Mouse (Mus musculus) adrenal gland, adult 18-20 months (tissue): ENCODE results near the gene Npy1r. TPM values are rescaled to one million over a fixed set of nuclear protein-coding genes. Genes with fewer than 3 reads are reported as not detected.
A peak's percentile ranks its signal among the peaks of the same experiment; 100 is the strongest.

ENCODE experiments used
- DNase-seq, 2 experiments: peaks; one replicate each; pipeline ENCODE4 v3.0.0; 2021 to 2022; ENCODE audit warnings: low spot score in 2 of 2
- long read RNA-seq, 2 experiments: library from polyadenylated mRNA; stranded (forward); transcript quantifications; one replicate each; pipeline ENCODE4 v2.0.0; 2021
- total RNA-seq, 2 experiments: library from RNA; stranded (reverse); gene quantifications; 1 replicate in 1 of 2; 2 replicates in 1 of 2; pipeline ENCODE4 v1.2.3; 2021

The Npy1r gene
- total RNA-seq = 1 to 10 TPM; 4.6 to 5.6 TPM
- long read RNA-seq, experiment 1, partial matches to known transcripts = 1 of 5 reads
- long read RNA-seq, experiment 1, other reads (novel, unspliced or antisense) = 1 of 5 reads
- long read RNA-seq, experiment 2, partial matches to known transcripts = 1 of 5 reads
- long read RNA-seq, experiment 2, other reads (novel, unspliced or antisense) = 2 of 5 reads

DNA sequence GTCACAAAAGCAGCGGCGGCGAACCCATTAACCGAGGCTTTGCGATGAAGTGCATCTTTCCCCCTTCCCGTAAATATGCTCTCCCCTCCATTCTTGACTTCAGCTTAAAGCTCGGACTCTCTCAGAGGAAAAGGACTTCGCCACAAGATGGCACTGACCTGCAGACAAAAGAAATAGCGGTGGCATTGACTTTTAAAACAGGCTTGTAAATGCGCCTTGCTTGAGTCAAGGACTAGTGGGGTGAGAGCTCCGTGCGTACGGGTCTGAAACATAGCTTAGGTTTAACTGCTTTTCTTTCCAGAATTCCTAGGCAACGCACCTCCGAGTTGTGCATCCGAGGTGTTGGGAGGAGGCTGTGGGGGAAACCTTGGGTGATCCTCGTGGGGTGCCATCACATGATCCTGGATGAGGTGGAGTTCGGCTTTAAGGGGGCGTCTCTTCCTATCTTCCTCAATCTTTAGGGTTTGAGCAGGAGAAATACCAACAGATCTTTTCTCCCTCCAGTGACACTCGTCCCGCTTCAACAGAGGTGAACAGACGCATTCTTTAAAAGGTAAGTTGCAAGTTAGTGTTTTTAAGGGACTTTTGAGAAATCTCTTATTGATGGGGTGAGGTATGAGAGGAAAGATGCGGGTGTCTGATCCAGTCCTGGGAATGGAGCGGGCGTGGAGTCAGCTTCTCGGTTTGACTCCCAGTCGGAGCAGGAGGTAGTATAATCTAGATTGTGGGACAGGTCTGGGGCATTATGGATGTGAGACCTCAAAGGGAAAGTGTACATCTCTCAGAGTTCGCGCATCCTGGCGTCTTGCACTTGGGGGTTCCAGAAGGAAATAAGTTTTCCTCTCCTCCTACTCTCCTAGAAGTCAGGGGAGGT is at the start of gene Npy1r:
Npy1r (plus strand) TSS at position 223 of the 874 bp plus-strand sequence.
- peak; percentile 16 to 19 for DNase-seq

DNA sequence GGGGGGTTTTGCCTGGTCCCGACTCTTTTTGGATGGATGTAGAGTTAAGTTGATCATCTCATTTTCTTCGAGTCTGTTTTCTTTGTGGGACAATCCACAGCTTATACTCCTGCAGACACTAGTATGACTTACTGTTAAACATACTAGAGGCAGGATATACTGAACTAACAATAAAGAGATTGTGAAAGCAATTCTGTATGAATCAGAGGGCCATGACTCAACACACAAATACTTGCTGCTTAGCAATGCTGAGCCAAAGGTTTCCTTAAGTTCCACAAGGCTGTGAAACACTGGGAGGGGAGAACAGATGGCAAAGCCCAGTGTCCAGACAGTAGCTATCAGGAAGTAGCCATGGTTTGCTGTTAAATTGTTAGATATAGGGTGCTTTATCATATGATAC is 15.7 kb upstream of the Npy1r start:
- no peak for DNase-seq

DNA sequence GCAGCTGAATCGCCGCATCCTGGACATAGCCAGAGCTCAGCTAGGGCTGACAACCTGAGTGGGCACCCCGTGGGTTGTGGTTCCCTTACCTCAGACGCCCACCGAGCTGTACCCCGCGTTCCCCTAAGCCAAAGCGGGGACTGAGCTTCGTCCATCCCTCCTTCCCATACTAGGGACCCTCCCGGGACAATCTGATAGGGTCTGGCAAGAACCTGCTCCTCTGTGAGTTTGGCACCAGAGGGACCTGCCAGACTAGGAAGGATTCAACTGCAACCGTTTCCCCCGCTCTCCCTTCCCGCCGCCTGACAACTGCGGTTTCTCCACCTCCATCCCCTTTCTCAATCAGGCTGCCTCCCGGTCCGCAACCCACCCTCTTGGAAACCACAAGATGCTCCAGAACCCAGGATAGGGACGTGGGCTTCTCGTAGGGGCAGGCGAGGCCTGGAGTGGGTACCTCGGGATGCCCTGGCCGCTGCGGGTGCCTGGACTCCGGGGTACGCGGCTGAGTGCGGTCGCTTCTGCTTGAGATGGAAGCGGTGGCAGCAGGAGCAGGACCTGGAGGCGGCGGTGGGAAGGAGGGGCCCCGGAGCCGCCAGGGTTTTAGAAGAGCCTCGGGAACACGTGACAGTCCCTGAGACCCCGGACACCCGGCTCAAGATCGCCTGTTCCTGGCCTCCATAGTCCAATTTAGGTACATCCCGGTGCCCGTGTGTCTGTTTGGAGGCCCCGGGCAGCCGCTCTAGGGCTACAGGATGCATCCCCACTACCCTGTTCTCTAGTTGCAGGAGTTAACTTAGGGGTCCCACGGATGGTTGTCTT is 9.3 kb upstream of the Npy1r start, which contains the start of gene Npy5r:
Npy5r (minus strand) TSS at position 618 of the 819 bp plus-strand sequence.
- DNase-seq = no peak

DNA sequence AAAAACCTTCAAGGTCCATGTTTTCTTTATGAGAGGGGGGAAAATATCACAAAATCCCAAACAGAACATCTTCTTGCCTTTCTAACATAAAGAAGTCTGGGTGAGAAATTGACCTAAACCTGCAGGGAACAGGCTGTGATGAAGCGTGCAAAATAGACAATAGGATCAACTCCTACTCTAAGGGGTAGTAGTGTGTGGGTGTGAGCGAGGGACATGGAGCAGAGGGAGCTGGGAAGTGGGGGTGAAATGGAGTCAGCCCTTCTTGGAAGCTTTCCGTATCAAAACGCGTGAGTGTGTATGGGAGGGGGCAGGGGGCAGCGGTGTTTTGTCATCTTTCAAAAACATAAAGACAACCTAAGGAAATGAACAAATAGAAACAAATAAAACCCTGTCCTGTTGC is 8.6 kb upstream of the Npy1r start:
- DNase-seq = no peak

DNA sequence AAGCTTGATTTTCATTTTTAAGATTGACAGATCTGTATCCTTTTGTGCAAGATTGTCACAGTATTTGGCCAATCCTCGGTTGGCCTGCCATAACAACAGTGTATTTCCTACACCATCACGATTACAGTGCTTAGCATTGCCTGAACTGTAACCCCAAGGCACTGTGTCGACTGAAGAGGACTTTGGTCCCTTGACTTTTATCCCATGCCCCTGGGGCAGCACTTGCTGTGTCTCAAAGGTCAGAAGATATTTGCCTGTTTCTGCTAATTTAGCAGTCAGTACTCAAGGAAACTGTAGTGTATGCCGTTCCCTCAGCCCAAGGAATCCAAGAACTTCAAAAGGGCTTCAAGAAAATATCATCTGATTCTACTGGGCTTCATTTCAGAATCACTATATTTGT is 8.2 kb upstream of the Npy1r start:
- DNase-seq = no peak

DNA sequence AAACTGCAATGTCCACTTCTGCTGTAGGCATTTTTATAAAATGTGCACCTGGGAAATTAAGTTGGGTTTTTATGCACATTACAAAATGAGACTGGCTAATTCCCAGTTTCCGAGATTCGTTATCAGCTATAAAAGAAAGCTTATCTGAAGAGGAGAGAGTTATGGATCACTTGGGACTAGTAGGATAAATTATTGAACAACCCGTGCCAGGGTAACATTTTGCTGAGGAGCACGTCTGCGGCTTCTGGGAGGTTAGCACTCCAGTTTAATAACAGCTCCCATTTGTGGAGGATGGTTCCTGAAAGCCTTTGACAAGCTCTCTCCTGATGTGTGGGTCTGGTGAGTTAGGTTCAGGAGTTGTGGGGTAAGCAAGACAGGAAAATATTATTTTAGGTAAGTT is 6.6 kb upstream of the Npy1r start:
- no peak for DNase-seq

DNA sequence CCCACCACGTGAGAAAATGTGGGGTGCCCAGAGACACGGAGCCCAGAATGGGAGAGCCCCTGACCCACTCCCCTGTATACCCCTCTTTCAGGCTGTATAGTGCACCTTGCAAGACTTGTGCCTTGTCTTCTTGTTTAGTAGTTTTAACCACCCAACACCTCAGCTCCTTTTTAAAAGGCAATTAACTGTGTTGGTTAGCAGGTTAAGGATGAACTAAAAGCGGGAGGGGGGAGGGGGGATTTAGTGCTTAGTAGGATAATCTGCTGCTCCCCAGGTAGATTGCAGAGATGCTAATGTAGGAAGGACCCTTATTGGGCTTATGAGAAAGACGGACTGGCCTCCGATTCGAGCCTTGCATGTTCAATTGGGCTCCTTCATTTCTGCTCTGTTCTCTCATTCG is 1.0 kb downstream of the Npy1r start:
- no peak for DNase-seq

DNA sequence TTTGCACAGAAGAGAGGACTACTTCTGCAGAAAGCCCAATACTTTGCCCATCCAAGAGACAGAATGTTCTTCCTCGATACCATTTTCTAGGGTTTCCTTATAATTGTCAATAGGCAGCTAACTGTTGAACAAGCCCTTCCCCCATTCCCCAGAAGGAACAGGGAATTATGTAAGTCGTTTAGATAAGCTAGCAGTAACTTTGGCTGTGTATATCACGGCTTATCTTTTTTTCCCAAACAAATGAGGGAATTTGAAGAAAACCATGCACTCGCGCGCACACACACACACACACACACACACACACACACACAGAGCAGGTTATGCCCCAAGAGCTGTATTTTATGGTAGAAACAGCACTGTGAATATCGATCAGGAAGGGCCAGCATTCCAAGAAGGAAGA is 1.8 kb downstream of the Npy1r start:
- no peak for DNase-seq

DNA sequence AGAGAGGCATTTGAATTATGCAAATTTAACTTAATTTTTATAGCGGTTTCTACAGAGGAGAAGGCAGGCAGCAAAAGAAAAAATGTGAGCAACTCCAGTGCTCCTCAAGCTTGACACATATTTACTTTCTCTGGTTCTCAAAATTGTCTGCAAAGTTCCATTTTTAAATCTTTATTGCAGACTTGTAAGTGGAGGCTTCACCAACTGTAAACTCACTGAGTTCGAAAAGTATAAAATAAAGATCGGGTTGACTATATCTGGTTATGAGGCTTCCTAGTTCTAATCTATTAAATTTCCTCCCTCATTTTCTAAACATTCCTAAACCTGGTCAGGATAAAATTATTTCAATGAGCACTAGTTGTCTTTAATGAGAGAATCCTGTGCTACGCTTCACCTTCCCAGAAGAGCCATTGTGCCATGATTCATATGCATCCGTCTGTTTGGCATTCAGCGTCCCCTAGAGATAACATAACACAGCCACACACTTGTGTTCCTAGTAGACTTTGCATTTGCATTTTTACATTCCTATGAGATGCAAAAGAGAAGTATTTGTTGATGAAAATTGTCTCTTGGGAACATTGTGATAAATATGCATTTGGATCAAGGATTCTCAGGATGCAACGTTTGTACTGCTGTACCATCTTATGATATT is 17.5 kb downstream of the Npy1r start:
- DNase-seq = no peak

DNA sequence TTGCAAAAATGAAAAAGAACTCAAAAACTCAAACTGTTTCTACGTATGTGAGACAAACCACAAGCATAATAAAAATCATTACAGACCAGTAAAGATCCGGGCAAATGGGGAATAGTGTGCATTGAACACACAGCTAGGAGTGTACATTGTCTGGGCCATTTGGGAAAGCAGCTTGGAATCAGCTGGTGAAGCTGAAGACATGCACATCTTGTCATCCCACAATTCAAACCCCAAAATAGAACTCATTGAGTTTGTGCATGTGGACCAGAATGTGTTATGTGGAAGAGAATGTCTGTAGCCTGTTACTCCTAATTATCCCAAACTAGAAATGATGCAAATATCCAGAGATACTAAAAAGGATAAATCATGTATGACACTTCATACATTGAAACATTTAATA is 25.8 kb downstream of the Npy1r start:
- no peak for DNase-seq

DNA sequence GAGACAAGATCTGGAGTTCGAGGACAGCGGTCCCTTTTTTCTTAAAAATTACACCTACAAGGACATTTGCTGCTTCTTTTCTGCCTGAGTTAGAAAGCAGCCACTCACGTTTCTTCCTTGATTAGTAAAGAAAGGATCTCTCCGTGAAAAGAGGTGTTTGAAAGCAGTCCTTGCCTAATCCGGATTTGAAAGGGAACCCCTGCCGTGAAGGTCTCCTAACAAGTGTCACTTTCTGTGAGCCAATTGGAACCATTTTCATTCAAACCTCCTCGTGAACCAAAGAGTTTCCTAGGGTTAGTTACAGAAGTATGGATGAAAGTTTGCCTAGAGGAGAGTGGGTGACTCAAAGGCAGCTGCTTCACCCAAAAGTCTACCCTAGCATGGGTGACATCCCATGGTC is 32.5 kb downstream of the Npy1r start:
- DNase-seq = no peak

DNA sequence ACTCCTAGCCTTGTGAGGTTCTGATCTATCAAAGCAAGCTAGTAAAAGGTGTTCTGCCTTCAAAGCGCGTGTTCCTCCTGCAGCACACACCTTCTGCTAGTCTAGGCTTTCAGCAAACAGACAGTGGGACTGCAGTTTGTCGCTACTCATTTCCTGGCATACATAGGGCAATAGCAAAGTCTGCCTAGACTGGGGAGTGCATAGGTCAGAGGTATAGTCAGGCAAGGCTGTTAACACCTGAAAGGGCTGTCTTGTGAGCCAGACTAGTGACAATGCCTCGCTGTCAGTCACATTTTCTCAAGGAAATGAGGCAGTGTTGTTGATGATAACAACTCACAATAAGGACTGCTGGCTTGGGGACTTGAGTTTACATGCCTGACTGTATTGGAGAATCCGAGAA is 35.0 kb downstream of the Npy1r start:
- DNase-seq = no peak

DNA sequence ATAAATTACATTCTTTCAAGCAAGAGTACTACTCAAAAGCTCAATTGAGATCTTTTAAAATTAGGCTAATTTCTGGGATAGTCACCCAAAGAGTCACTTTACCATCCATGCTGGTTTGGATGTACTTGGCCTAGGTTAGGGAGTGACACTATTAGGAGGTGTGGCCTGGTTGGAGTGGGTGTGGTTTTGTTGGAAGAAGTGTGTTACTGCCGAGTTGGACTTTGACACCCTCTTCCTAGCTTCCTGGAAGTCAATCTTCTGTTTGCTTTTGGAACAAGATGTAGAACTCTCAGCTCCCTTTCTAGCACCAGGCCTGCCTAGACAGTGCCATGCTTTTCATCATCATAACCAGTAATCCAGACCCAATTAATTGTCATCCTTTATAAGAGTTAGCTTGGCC is 45.4 kb downstream of the Npy1r start:
- DNase-seq = no peak

DNA sequence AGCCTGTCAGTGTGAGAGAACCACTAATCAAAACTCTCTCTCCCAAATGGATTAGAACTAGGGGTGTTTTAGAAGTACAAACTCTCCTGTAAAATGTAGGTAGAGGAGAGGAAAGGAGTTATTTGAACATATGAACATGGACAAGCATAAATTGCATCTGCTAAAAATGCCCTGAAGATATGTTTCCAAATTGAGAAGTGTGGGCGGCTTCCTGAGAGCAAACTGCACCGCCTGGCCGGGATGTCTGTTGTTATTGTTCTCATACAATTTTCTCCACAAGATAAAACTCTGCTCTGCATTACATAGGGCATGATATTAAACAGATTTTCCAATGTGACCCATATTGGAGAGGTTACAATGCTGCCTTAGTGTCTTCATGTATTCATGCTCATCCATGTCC is 48.6 kb downstream of the Npy1r start:
- DNase-seq = no peak

DNA sequence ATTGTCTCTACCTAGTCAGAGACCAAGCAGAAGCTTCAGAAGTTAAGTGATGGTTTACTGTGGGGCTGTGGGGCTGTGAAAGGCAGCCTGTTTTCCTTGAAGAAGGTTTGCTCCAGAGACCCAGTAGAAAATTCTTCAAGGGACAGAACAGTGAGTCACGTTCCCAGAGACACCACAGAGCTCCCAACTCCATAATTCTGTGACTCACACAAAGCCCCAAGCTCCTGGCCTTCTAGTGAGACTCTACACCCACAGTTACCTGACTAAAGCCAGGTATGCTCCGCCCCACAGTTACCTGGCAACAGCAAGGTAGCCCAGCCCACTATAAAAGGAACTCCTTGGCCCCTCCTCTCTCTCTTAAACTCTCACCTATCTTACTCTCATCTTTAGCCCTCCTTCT is 54.6 kb downstream of the Npy1r start:
- no peak for DNase-seq

DNA sequence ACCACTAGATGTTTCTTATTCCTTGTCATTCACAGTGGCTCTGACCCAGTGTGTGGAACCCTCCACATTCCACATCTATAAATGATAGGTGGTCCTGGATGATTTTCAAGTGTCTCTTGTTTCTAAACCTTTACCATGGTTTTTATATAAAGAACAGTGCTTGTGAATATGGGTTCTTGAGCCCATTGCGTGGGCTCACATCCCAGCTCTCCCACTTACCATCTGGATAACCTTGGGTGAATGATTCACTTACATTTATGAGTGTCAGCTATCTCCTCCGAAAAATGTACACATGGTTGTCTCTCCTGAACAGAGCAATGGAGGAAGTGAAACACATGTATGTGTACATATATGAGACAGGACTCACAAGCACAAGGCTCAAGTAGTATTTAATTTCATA is 59.2 kb downstream of the Npy1r start:
- no peak for DNase-seq

Other genes starting within 250 kb of the Npy1r start
- 1 to 10 TPM; 6.9 to 7.3 TPM for gene Tma16, start 210.7 kb upstream of the Npy1r start, total RNA-seq
- not detected for gene Tktl2, start 185.4 kb upstream of the Npy1r start, total RNA-seq
- under 1 TPM; 0.13 to 0.27 TPM for gene Npy5r, start 9.1 kb upstream of the Npy1r start, total RNA-seq
- gene Naf1, start 163.0 kb downstream of the Npy1r start, total RNA-seq = 10 to 100 TPM; 12.3 to 15.5 TPM